ENCODE assay signal across 14 mouse cellular contexts in genomic region chr4:86060614-86061013, GRCm38 (mm10).
"Had no signal": no experiment of that assay in that cellular context is flagged by ENCODE, and none has a peak within 500 bp of the region (broad histone marks: within the 10 kb centered on the region; RNA-seq: fewer than 3 reads in every experiment).

No protein-coding gene starts in this region.

- DNase-seq: kidney, adult 2 months; kidney, postnatal 25 days; layer of hippocampus, adult 9-11 months; liver; liver, embryonic 13.5 days; thymus, adult 18-20 months; thymus, postnatal 36 days had no signal

- ATAC-seq: midbrain, embryonic 13.5 days had no signal

- H3K4me1 ChIP-seq: limb, embryonic 10.5 days; liver, embryonic 13.5 days; lung, embryonic 15.5 days; midbrain, embryonic 13.5 days had no signal

- H3K4me3 ChIP-seq: layer of hippocampus, adult 2 months; limb, embryonic 10.5 days; limb, embryonic 13.5 days; liver, embryonic 13.5 days; lung, embryonic 15.5 days; midbrain, embryonic 13.5 days had no signal

- H3K9ac ChIP-seq: limb, embryonic 13.5 days; liver, embryonic 13.5 days; lung, embryonic 15.5 days; midbrain, embryonic 13.5 days had no signal

- H3K27me3 ChIP-seq: limb, embryonic 13.5 days; liver, embryonic 13.5 days; lung, embryonic 15.5 days; midbrain, embryonic 13.5 days had no signal

- H3K9me3 ChIP-seq: limb, embryonic 10.5 days; limb, embryonic 13.5 days; liver, embryonic 13.5 days; lung, embryonic 15.5 days; midbrain, embryonic 13.5 days had no signal

- H3K4me2 ChIP-seq: limb, embryonic 13.5 days; liver, embryonic 13.5 days; lung, embryonic 15.5 days; midbrain, embryonic 13.5 days had no signal

- H3K36me3 ChIP-seq: limb, embryonic 10.5 days; liver, embryonic 13.5 days; lung, embryonic 15.5 days; midbrain, embryonic 13.5 days had no signal

- H3K27ac ChIP-seq: kidney, postnatal 0 days; layer of hippocampus, adult 2 months; limb, embryonic 10.5 days; limb, embryonic 13.5 days; liver, embryonic 13.5 days; lung, embryonic 15.5 days; macrophage; midbrain, embryonic 13.5 days had no signal
